Mouse (Mus musculus): ENCODE measurements at regions not wholly inside any gene's neighbourhood (a gene's known extent, or its start where the extent isn't known, plus 50 kb on each side); places are given as distances from the start of the nearest gene placed in this dataset.

DNA sequence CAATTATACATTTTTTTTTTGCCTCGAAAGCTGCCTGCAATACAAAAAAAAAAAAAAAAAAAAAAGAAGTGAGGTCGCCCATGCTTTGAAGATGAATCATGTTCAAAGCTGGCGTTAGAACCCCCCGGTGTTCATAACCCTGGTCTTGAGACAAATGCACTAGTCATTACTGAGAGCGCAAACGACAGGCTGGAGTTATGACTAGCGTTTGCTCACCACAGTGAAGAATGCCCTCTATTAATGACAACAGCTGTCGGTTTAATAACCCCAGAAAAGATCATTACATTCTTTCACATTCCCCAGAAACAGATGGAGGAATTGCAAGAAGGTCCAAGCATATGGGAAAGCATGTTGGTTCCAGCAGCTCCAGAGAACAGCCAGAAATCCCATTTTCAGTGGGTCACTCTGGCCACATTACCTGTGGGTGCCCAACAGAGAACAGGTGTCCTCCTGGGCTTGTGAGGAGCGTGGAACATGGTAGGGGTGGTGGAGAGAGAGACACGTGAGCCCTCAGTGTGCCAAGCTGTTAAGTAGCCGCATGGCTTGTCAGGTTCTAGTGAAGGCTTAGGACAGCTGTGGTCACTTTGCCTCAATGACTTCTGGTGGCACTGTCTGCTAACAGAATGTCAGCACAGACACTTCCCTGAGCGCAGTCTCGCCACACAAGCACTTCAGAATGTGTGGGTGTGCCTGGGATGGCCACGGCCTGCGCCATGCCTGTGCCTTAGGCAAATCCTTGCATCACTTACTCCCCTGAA lies 60.4 kb downstream of the Aipl1 start:
- DNase-seq (ENCODE audit: low spot score in 2 of 2), result no peak

DNA sequence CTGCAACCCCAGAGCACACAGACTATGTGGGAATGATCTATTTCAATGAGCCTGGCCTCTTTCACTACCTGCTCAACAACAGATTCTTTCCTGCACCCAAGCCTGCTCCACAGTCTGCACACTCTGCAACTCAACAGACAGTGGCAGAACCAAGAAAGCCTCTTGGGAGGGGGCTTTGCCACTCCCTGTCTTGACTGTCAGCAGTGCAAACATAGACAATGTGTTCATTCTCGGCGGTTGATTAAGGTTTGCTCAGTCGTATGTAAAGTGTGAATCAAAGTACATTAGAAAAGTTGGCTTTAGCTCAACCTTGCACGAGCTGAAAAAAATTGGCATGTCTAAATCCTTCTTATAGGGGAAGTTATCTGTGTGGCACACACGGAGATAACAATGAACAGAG lies 66.0 kb downstream of the Aipl1 start:
- DNase-seq (ENCODE audit: low spot score in 2 of 2), result no peak

DNA sequence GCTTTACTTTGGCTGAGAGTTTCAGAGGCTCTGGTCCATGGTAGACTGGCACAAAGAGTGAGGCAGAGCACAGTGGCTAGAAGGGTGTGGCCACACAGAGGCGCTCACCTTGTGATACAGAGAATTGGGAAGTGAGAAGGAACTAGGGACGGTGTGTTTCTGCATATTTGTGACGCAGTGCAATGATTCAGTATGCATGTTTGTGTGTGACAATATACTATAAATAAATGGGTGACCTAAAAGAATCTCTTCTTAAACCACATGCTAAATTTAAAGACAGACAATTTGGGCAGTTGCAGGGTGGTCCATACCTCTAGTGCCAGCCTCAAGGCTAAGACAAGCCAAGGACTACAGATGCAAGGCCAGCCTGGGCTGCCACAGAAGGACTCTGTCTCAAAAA lies 75.0 kb downstream of the Aipl1 start:
- DNase-seq (ENCODE audit: low spot score in 2 of 2), result no peak

DNA sequence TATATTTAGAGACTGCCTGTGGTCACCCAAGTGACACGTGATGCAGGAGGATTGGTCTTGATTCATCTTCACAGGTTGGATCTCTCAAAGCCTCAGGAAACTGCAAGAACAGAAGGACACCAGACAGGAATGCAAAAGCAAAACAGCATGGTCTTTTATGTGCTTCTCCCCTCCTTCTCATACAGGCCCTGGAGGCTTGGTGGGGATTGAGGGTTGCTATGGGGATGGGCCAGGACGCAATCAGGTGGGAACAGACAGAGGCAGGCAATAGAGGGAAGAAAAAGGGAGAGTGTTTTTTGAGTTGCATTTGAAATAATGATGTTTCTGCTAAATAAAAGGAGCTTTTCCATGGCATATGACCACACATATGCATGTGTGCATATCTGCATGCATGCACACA lies 84.8 kb downstream of the Aipl1 start:
- DNase-seq (ENCODE audit: low spot score in 2 of 2), result no peak

DNA sequence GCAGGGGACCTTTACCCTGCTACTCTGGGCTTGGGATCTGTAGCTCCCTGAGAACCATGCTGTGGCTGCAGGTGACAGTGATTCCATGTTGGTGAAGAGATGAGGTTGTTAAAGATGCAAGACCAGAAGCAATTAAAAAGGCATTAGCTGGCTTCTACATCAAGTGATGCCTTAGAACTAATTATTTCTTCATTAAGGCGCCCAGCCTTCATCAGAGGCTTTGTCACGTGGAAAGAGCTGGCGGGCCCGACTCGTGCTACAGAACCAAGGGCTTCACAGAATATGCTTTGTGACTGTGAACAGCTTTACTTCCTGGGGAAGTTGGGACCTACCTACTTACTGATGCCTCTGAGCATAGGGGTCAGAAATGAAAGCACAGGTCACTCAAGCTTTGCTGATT lies 90.1 kb downstream of the Aipl1 start:
- DNase-seq (ENCODE audit: low spot score in 2 of 2), result no peak

DNA sequence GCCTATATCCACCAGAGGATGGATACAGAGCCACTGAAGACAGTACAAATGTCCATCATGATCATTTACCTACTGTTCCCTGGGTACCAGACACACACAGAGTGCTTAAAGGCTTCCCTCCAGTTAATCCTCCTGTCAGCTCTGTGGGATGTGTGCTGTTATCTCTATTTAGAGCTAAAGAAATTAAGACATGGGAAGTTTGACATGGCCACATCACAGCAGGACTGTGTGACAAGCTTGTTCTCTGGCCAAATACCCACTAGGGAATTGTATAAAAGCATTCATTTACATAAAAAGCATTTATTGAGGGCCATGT lies 92.3 kb downstream of the Aipl1 start:
- no peak for DNase-seq (ENCODE audit: low spot score in 2 of 2)

DNA sequence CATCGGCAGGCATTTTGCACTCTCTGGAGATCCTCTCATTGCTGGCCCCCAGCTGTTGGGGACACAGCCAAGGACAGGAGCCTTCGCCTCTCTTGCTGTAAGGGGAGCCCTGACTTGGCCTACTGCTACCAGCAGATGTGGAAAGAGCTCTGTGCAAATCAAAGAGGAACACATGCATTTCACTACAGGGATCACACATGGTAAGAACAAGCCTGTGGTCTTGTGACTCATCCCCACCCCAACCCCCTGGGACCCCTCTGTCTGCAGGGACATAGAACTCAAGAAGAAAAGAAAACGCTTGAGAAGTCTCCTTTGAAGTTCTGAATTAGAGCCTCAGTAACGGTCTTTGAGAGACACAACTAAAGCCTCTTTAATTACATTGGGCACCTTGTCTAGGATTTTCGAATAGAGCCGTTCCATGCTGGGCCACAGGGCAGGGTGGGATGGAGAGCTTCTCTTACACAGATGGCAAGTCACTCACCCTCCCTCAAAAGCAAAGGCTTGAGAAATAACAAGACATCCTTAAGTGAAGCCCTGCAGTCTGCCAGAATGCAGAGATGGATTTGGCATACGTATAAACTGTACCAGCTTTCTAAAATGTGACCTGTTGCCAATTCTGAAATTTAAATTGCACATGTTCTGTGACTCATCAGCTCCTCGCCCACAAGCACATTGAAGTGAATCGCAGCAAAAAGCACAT lies 92.8 kb downstream of the Aipl1 start:
- peak; percentile 73 to 79 for DNase-seq (ENCODE audit: low spot score in 2 of 2)

DNA sequence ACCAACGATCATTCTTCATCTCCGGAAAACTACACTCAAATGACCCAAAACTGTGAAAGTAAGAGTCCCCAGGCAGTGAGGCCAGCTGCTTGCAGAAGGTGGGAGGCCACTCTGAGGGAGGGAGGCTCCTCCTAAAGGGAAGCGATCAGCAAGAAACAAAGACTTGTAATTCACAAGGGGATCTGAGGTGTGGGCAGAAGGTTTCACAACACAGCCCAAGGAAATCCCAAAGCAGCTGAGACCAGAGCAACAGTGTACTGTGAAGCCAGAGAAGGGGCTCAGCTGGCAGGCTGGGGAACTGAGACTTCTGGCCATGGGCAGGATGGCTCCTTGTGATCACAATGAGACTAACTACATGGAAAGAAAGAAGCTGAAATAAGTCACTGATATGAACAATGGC lies 93.8 kb downstream of the Aipl1 start:
- no peak for DNase-seq (ENCODE audit: low spot score in 2 of 2)

DNA sequence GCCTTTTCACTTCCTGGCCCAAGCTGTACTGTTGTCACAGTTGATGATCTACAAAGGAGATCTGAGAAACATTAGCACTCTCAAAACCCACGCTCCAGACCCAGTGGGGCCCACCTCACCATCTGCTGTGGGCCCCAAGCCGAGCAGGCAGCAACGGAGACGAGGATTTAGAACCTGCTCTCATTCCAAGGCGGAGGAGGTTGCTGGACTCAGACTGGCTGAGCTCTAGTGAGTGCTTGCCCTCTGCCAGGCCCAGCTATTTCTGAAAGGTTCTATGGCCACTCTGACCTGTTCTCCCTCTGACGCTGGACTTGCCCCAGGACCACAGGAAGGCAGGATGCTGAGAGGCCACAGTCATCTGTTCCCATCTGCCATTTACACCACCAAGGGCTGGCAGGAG lies 98.2 kb downstream of the Aipl1 start:
- peak; percentile 70 to 78 for DNase-seq (ENCODE audit: low spot score in 2 of 2)

DNA sequence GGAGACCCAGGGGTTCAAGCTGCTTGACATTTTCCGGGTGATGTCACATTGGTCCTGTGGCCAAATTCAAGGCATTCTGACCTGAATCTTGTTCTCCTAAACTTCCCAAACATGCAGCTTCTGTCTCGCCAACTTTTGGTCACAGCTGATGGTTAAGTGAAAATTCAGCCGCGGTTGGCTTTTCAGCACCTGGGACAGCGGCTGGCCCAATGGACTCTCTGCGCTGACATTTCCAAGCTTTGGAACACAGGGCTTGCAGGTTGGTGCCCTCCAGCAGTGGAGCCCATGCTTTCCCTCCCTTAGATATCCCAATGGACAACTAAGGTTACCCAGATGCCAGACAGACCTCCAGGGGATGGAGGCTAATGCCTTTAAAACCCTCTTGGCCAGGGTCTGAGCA lies 100.2 kb downstream of the Aipl1 start:
- DNase-seq (ENCODE audit: low spot score in 2 of 2), result no peak

DNA sequence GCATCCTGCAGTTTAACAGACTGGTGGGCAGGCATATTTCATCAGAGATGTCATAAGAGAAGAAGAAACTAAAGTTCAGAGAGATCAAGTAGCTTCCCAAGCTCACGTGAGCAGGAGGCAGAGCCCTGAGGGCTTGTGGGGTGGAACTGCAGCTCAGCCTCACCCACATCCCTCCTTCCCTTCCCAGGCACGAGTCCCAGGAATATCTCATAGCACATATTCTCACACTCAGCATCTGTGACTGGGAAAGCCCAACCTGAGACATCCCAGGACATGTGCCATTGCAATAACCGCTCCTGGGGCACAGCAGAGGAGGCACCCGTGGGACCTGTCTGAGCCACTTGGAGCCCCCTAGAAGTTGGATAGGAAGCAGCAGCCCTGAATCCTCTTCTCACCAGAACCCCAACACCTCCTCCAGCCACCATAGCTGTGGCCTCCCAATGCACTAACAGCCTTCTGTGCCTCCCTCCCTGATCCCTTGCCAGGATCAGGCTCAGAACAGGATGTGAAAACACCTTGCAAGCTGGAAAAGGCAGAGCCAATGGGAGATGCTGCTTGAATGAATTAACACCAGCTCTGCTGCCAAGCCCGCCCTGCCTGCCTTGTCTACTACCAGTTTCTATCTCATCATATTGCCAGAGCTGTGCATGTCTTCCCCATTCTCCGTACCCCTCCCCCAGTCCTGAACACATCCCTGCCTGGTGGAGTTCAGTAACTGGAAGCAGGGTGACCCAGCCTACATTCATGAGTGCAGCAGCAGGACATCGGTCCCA lies 107.4 kb downstream of the Aipl1 start:
- DNase-seq (ENCODE audit: low spot score in 2 of 2), result peak; percentile 23 to 41

DNA sequence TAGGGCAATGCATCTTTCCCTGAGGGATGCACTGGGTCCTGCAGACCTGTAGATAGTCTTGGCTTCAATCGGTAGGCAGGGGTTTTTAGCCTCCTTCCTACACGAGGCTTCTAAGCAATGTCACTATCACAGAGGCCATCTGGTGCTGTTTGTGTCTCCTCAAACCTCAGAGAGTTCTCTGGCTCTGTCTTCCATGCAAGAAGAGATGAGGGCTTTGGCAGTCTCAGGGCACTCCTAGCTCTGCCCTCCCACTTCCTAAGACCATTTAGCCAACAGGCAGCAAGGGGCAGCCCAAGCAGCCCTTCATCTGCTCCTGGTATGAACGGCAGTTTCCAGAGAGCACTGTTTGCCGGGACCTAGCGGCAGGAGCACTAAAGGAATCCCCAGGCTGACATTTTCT lies 122.6 kb downstream of the Aipl1 start:
- DNase-seq (ENCODE audit: low spot score in 2 of 2), result no peak

DNA sequence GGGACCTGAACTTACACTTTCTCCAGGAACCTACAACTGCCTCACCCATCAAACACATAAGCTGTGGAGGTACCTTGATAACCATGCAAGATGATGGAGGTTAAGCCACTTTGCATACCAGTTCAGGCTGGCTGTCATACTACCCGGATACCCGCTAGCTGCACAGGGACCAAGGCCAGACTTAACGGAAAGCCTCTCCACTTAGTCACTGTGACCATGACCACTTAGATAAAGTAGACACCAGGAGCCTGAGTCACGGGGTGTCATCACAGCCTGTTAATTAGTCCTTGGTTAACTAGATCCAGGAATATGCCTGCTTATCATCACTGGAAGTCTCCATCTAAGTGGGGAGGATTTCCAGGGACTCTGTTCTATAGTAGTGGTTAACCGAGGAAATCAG lies 124.7 kb downstream of the Aipl1 start:
- no peak for DNase-seq (ENCODE audit: low spot score in 2 of 2)

DNA sequence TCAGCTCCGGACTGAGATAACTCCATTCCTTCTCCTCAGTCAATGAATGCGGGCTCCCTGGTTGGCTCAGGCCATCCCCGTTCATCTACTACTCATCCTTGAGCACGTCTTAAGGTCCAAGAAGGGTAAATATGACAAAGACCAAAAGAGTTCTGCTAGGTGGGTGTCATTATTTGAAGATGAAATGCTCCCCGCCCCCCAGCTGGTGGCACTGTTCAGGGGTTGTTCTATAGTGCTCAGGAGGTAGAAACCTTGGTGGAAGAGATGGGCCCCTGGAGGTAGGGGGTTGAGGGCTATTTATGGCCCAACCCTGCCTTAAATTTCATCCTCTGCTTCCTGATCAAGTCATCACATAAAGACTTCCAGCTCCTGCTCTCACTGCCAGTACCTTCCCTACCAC lies 126.0 kb downstream of the Aipl1 start:
- no peak for DNase-seq (ENCODE audit: low spot score in 2 of 2)

DNA sequence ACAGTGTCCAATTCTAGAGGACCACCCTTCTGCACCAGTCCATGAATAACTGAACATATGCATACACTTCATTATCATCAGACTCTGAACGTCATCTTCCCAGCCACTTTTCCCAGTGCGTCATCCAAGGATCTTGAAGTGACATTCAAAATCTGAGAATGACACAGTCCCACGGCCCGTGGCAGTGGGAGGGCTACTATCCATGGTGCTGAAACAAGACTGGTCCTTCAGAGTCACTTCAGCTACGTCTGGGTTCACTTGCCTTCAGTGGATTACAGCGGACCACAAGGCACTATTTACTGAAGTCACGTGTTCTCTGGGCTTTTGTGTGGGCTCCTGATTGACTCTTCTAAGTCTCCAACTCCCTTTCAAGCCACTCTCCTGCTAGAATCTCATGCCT lies 128.7 kb downstream of the Aipl1 start:
- DNase-seq (ENCODE audit: low spot score in 2 of 2), result no peak

DNA sequence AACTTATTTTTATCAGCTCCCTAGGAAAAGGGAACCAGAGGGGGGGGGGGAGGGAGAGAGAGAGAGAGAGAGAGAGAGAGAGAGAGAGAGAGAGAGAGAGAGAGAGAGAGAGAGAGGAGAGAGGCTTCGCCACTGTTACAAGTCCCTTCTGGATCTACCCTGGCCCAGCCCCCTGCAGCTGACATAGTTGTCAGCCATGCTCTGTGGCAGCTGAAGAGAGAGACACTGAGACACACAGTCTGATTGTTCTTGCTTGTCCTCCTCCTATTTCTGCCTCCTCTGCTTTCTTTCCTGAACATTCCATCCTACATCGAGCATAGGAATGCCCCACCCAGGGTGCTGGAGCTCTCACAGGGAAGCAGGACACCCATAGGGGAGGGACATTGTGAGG lies 134.3 kb downstream of the Aipl1 start:
- DNase-seq (ENCODE audit: low spot score in 2 of 2), result no peak

DNA sequence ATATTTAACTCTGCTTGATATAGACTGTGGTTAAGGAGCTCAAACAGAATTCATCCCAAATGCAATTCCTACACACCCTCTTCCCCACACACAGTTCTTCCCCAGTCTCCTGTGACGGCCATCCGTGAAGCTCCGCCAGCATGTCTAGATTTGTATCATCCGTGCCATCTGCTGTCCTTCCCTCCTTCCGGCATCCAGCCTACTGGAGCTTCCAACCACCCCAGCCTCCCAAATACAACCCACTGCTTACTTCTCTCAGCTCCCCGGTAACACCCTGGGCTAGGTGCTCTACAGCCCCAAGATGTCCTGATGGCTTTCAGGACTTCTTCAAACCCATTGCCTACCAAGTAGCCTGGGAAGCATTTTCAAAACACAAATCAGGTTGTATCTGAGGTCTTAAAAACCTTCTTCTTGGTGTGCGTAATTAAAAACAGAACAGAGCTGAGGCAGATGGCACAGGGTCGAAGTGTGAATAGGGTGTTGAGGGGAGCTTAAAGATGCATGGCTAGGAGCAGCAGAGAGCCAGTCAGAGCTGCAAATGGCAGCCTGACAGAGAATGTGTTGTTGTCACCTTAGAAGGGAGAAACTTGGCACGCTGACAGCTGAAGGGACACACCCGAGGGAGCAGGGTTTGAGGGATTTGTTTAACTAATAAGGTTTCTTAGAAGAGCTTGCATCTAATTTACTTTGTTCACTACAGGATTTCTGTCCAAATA lies 134.8 kb downstream of the Aipl1 start:
- DNase-seq (ENCODE audit: low spot score in 2 of 2), result peak; percentile 64 to 69

DNA sequence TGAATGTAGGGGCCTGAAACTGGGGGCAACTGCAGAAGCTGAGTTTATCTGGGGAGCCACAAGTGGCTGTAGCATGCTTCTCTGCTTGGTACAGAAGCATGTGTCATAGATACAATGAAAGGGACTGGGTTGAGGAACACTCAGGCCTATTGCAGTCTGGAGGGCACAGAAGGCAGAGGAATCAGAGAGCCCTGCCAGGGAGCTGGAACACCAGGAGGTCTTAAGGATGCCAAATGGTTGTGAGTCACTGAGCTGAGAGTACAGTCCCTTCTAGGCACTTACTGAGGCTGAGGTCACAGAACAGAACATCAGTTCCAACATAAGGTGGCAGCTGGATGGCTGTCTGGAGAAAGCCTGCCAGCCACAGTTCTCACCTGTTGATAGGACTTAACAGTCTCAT lies 136.5 kb downstream of the Aipl1 start:
- DNase-seq (ENCODE audit: low spot score in 2 of 2), result no peak

DNA sequence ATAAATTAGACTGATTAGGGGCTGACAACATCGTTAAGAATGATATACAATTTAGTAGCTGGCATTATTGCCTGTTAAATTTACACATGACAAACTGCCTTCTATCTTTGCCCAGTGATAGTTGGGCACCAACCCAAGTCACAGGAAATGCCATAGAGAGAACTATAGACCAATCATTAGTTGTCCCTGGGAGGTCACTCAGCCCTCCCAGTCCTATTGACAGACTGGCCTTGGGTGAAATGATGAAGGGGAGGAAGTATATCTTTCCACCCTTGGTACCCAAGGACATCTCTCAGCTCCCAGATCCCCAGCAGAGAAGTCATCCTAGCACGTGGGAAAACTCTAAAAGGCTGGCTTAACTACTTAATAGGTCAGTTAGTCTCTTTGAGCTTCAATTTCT lies 139.8 kb downstream of the Aipl1 start:
- no peak for DNase-seq (ENCODE audit: low spot score in 2 of 2)

DNA sequence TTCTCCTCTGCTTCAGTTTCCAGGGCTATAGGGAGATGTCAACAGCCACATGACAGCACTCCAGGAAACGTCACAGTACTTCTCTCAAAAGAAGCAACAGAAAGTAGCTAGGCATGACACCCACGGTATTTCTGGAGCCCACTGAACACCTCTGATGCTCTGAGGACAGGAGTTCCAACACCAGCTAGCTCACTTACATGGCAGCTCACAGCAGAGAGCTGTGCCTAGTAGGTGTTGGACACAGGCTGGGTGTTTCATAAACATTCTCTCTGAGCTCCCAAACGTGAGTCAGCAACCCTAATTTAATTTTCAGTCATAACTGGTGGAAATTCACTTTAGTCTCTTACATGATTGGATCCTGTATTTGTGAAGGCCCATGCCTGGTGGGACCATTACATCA lies 140.2 kb downstream of the Aipl1 start:
- DNase-seq (ENCODE audit: low spot score in 2 of 2), result no peak

DNA sequence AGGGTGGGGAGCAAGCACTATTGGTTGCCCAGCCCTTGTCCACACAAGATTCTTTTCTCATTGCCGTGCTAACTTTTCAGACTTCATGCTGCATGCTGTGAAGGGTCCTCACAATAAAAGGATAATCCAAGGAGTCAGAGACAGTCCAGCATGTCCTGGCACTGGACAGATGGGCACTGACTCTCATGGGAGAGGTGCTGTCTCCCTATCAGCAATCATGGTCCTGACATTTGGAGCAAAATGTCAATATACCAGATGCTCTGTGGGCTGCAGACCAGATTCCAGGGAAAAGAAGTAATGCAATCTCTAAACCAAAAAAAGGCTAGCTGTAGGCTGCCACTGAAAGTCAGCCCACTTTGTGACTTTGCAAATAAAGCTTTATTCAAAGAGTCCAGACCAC lies 141.5 kb downstream of the Wscd1 start:
- DNase-seq (ENCODE audit: low spot score in 2 of 2), result no peak

DNA sequence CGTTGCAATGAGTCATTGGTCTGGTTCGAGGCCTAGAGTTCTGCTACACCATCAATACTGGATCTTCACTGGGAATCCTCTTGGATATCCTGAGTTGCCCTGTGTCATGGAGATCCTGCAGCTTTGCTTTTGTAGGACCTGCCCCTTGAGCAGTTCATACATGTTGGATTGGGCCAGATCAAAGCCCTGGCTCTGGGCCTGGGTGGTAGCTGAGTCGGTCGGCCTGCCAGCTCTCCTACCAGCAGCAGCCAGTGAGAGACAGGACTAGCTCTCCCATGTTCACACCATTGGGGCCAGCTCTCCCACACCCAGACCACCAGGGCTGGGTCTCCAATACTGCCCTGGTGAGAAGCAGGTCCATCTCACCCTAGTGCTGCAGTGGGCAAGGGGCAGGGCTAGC lies 139.4 kb downstream of the Wscd1 start:
- DNase-seq (ENCODE audit: low spot score in 2 of 2), result no peak
